8 mouse cellular contexts compared by ENCODE assay signal in genomic region chr3:96051839-96052238, GRCm38 (mm10). TPM values are rescaled to one million over a fixed set of nuclear protein-coding genes. Genes with fewer than 3 reads are reported as not detected.
A peak's percentile ranks its signal among the peaks of the same experiment; 100 is the strongest.
DNase-seq lines count a peak whose midpoint lies in the region; ATAC-seq and TF ChIP-seq lines count a peak whose summit lies in the region.

No protein-coding gene starts in this region.

- no peak overlapping the region for H3K4me3 ChIP-seq in forebrain, embryonic 14.5 days (ENCODE audit: low read depth, low read length)
- no peak overlapping the region for H3K4me3 ChIP-seq in forebrain, embryonic 11.5 days (ENCODE audit: low read depth, low read length)
- H3K4me3 ChIP-seq in midbrain, embryonic 14.5 days (replicated peaks; ENCODE audit: low read depth, low read length), result no peak overlapping the region
- H3K4me3 ChIP-seq in midbrain, embryonic 15.5 days, result no peak overlapping the region
- no peak overlapping the region for H3K4me3 ChIP-seq in cerebellum, adult 2 months (replicated peaks; ENCODE audit: insufficient read depth, low read depth, low read length)

- no peak overlapping the region for H3K4me2 ChIP-seq in forebrain, embryonic 14.5 days (ENCODE audit: low read length)
- no peak overlapping the region for H3K4me2 ChIP-seq in forebrain, embryonic 11.5 days (ENCODE audit: low read depth, low read length, severe bottlenecking)
- no peak overlapping the region for H3K4me2 ChIP-seq in midbrain, embryonic 14.5 days (ENCODE audit: low read length)
- no peak overlapping the region for H3K4me2 ChIP-seq in midbrain, embryonic 15.5 days

- H3K27ac ChIP-seq in forebrain, embryonic 14.5 days (ENCODE audit: low read depth, low read length), result no peak overlapping the region
- no peak overlapping the region for H3K27ac ChIP-seq in forebrain, embryonic 11.5 days (ENCODE audit: low read depth, low read length)
- no peak overlapping the region for H3K27ac ChIP-seq in midbrain, embryonic 14.5 days (replicated peaks; ENCODE audit: low read depth, low read length)
- no peak overlapping the region for H3K27ac ChIP-seq in midbrain, embryonic 15.5 days
- H3K27ac ChIP-seq in cerebellum, adult 2 months (ENCODE audit: insufficient read depth, low read length), result no peak overlapping the region

- peaks cover 2% of the 10 kb centered on the region; the same call in 1 of the 2 replicates for H3K4me1 ChIP-seq in forebrain, embryonic 14.5 days (ENCODE audit: control insufficient read depth, insufficient read depth, low read length)
- 0 out of 2 replicates have a peak, but pooled peaks cover 2% of the 10 kb centered on the region for H3K4me1 ChIP-seq in forebrain, embryonic 11.5 days (replicated peaks; ENCODE audit: control insufficient read depth, insufficient read depth, low read length)
- peaks cover 4% of the 10 kb centered on the region; the same call in 1 of the 2 replicates for H3K4me1 ChIP-seq in midbrain, embryonic 14.5 days (ENCODE audit: control insufficient read depth, insufficient read depth, low read length)
- H3K4me1 ChIP-seq in midbrain, embryonic 15.5 days, result peaks cover 15% of the 10 kb centered on the region
- peaks cover 16% of the 10 kb centered on the region for H3K4me1 ChIP-seq in cerebellum, adult 2 months (ENCODE audit: control insufficient read depth, insufficient read depth, low read length)

- 48% methylated on average over 2 of the region's 2 CpGs for WGBS in forebrain, embryonic 14.5 days
- WGBS in forebrain, embryonic 11.5 days, result 57% methylated on average over 2 of the region's 2 CpGs
- 59% methylated on average over 2 of the region's 2 CpGs for WGBS in midbrain, embryonic 14.5 days
- 45% methylated on average over 2 of the region's 2 CpGs for WGBS in midbrain, embryonic 15.5 days
- 41% methylated on average over 2 of the region's 2 CpGs for WGBS in cerebellum, adult 2 months

- H3K27me3 ChIP-seq in forebrain, embryonic 14.5 days (replicated peaks; ENCODE audit: control insufficient read depth, insufficient read depth, low read length), result no peaks in the 10 kb centered on the region
- no peaks in the 10 kb centered on the region for H3K27me3 ChIP-seq in forebrain, embryonic 11.5 days (ENCODE audit: control insufficient read depth, insufficient read depth, low read length)
- no peaks in the 10 kb centered on the region for H3K27me3 ChIP-seq in midbrain, embryonic 14.5 days (ENCODE audit: control insufficient read depth, insufficient read depth, low read length)
- no peaks in the 10 kb centered on the region for H3K27me3 ChIP-seq in midbrain, embryonic 15.5 days (replicated peaks)
- no peaks in the 10 kb centered on the region for H3K27me3 ChIP-seq in cerebellum, adult 2 months (ENCODE audit: control insufficient read depth, insufficient read depth, low read length)

- no peaks in the 10 kb centered on the region for H3K9me3 ChIP-seq in forebrain, embryonic 14.5 days (replicated peaks; ENCODE audit: control insufficient read depth, low read length)
- no peaks in the 10 kb centered on the region for H3K9me3 ChIP-seq in forebrain, embryonic 11.5 days (ENCODE audit: control insufficient read depth, low read length)
- no peaks in the 10 kb centered on the region for H3K9me3 ChIP-seq in midbrain, embryonic 14.5 days (ENCODE audit: control insufficient read depth, low read length)
- no peaks in the 10 kb centered on the region for H3K9me3 ChIP-seq in midbrain, embryonic 15.5 days

- peaks cover 21% of the 10 kb centered on the region for H3K36me3 ChIP-seq in forebrain, embryonic 14.5 days (ENCODE audit: control insufficient read depth, insufficient read depth, low read length)
- no peaks in the 10 kb centered on the region for H3K36me3 ChIP-seq in forebrain, embryonic 11.5 days (ENCODE audit: control insufficient read depth, insufficient read depth, low read length)
- peaks cover 35% of the 10 kb centered on the region for H3K36me3 ChIP-seq in midbrain, embryonic 14.5 days (ENCODE audit: control insufficient read depth, insufficient read depth, low read length)
- H3K36me3 ChIP-seq in midbrain, embryonic 15.5 days (replicated peaks), result 0 out of 2 replicates have a peak, but pooled peaks cover 13% of the 10 kb centered on the region

- TF ChIP-seq CTCF in cerebellum, adult 2 months (IDR thresholded peaks at IDR 0.05; ENCODE audit: borderline replicate concordance, insufficient read depth, low read depth, low read length), result peak; percentile 62

- no peak for TF ChIP-seq POLR2A in cerebellum, adult 2 months (IDR thresholded peaks at IDR 0.05; ENCODE audit: borderline replicate concordance, insufficient read depth, low read length)

- no peak overlapping the region for H3K9ac ChIP-seq in forebrain, embryonic 14.5 days (ENCODE audit: low read length)
- H3K9ac ChIP-seq in forebrain, embryonic 11.5 days (ENCODE audit: low read length), result no peak overlapping the region
- H3K9ac ChIP-seq in midbrain, embryonic 14.5 days (replicated peaks; ENCODE audit: low read length), result no peak overlapping the region
- H3K9ac ChIP-seq in midbrain, embryonic 15.5 days, result no peak overlapping the region

- intact Hi-C loops in heart, postnatal 14 days (cut with DNase I), result loop anchor here (1.0 to 5.0 kb wide), 2 partner anchors 87 to 190 kb away; no protein-coding TSS in a partner anchor

- DNase-seq in forebrain, embryonic 14.5 days (ENCODE audit: low spot score), result peak; percentile 85
- DNase-seq in forebrain, embryonic 11.5 days (ENCODE audit: low spot score), result no peak
- peak; percentile 83 for DNase-seq in midbrain, embryonic 14.5 days
- peak; percentile 59 to 74 for DNase-seq in cerebellum, adult 2 months
- DNase-seq in heart, postnatal 14 days, result peak; percentile 13 to 38
- peak; percentile 83 for DNase-seq in retina, embryonic 14.5 days (ENCODE audit: low spot score)
- no peak for DNase-seq in urinary bladder, postnatal 36 days (ENCODE audit: low spot score in 2 of 2)

- ATAC-seq in forebrain, embryonic 14.5 days, result no peak
- no peak for ATAC-seq in forebrain, embryonic 11.5 days (replicated peaks; ENCODE audit: low FRiP score)
- no peak for ATAC-seq in midbrain, embryonic 14.5 days (ENCODE audit: low FRiP score, low TSS enrichment)
- ATAC-seq in midbrain, embryonic 15.5 days (replicated peaks), result no peak

RNA-seq across cellular contexts. Expression of gene Vps45, which starts 6.4 kb away (rescaled TPM):
- polyA plus RNA-seq in forebrain, embryonic 14.5 days (2014; fragmentation: Nextera tagmentation; extraction: Ambion mirVana), result 48.3 and 54.8 TPM in 2 replicates
- 20.3 and 24.8 TPM in 2 replicates for polyA plus RNA-seq in forebrain, embryonic 11.5 days (2014; fragmentation: Nextera tagmentation; extraction: Ambion mirVana)
- polyA plus RNA-seq in midbrain, embryonic 14.5 days (2014; fragmentation: Nextera tagmentation; extraction: Ambion mirVana), result 46.4 and 54.6 TPM in 2 replicates
- polyA plus RNA-seq in midbrain, embryonic 15.5 days (2015; fragmentation: Nextera tagmentation; extraction: Ambion mirVana), result 64.4 and 65.6 TPM in 2 replicates
- polyA plus RNA-seq in cerebellum, adult 2 months (2012; rRNA removed), result 33.3 and 33.6 TPM in 2 replicates
- total RNA-seq in heart, postnatal 14 days (2021), result 10 to 100 TPM; 27.7 to 29.7 TPM

RNA-seq across cellular contexts. Expression of gene Otud7b, which starts 52.5 kb away (rescaled TPM):
- 4.0 and 4.4 TPM in 2 replicates for polyA plus RNA-seq in forebrain, embryonic 14.5 days (2014; fragmentation: Nextera tagmentation; extraction: Ambion mirVana)
- polyA plus RNA-seq in forebrain, embryonic 11.5 days (2014; fragmentation: Nextera tagmentation; extraction: Ambion mirVana), result 11.0 and 11.3 TPM in 2 replicates
- polyA plus RNA-seq in midbrain, embryonic 14.5 days (2014; fragmentation: Nextera tagmentation; extraction: Ambion mirVana), result 5.3 and 6.1 TPM in 2 replicates
- polyA plus RNA-seq in midbrain, embryonic 15.5 days (2015; fragmentation: Nextera tagmentation; extraction: Ambion mirVana), result 7.7 and 8.2 TPM in 2 replicates
- polyA plus RNA-seq in cerebellum, adult 2 months (2012; rRNA removed), result 26.3 and 30.0 TPM in 2 replicates
- total RNA-seq in heart, postnatal 14 days (2021), result 10 to 100 TPM; 49.4 to 54.4 TPM

RNA-seq across cellular contexts. Expression of gene Plekho1, which starts 56.0 kb away (rescaled TPM):
- 67.4 and 75.6 TPM in 2 replicates for polyA plus RNA-seq in forebrain, embryonic 14.5 days (2014; fragmentation: Nextera tagmentation; extraction: Ambion mirVana)
- 82.5 and 85.6 TPM in 2 replicates for polyA plus RNA-seq in forebrain, embryonic 11.5 days (2014; fragmentation: Nextera tagmentation; extraction: Ambion mirVana)
- polyA plus RNA-seq in midbrain, embryonic 14.5 days (2014; fragmentation: Nextera tagmentation; extraction: Ambion mirVana), result 63.5 and 70.6 TPM in 2 replicates
- 59.3 and 63.1 TPM in 2 replicates for polyA plus RNA-seq in midbrain, embryonic 15.5 days (2015; fragmentation: Nextera tagmentation; extraction: Ambion mirVana)
- 155 and 160 TPM in 2 replicates for polyA plus RNA-seq in cerebellum, adult 2 months (2012; rRNA removed)
- 10 to 100 TPM; 92.3 to 93.0 TPM for total RNA-seq in heart, postnatal 14 days (2021)

Comparison
In these comparisons a context has a peak if more than half of its experiments do, and no peak if none do; other contexts are left out.
1. DNase-seq: peak in forebrain, embryonic 14.5 days (single experiment), midbrain, embryonic 14.5 days (single experiment), cerebellum, adult 2 months (2 of 2), heart, postnatal 14 days (2 of 2) and retina, embryonic 14.5 days (single experiment); none in forebrain, embryonic 11.5 days (single experiment) and urinary bladder, postnatal 36 days (0 of 2).